Mouse (Mus musculus): ENCODE results near the gene Abtb2. TPM values are rescaled to one million over a fixed set of nuclear protein-coding genes. Genes with fewer than 3 reads are reported as not detected.

Abtb2 gene
- polyA plus RNA-seq, 1 experiment from 2014 or later, result 6.0 TPM

DNA sequence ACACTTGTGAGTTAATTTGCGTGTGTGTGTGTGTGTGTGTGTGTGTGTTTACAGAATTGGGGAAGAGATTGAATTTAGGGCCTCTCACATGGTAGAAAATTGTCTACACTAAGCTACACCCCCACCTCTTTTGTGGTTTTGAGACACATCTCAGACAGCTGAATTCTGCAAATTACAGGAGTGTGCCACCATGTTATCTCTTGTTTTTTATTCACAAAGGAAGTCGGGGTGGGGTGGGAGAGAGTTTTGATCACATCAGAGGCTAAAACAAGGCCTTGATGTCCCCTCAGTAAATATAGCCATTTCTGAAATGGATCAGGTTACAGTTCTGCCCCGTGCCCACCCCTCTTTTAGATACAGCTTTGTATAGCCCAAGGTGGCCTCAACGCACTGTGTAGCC, 86.0 kb downstream of the Abtb2 start:
- ChIA-PET POLR2A (no interaction called here), CTCF (interaction anchor here (1.2 to 1.4 kb wide), 3 partner anchors 9 to 28 kb away, joined by 3 to 6 read pairs (median 3); no protein-coding TSS in a partner anchor)
- ATAC-seq (no peak), DNase-seq (ENCODE audit: low read depth, low spot score) (no peak)
- no peak for TF ChIP-seq CTCF (IDR thresholded peaks at IDR 0.05)
- H3K27me3 ChIP-seq, result no peaks in the 10 kb centered on the region
- in situ Hi-C loops (cut with MboI; ENCODE audit: low pct_unique_long_range_greater_than_20kb), result no loop called here

DNA sequence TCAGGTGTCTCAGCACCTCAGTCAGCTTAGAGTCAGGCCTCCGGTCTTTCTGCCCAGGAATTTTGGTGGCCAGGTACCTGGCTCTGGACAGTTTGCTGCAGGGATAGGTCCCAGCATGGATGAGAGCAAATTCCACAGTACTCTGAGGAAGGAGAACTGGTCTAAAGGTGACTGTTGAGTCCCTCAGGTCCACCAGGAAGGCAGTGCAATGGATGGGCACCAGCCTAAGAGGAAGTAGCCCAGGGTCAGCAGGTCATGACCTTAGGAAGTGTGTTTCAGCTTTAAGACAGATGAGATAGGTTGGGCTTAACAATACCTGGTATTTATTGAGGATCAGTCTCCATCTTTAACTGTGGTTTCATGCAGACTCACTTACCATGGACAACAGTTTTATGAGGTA, 88.9 kb downstream of the Abtb2 start:
- DNase-seq (ENCODE audit: low read depth, low spot score) (no peak), ATAC-seq (no peak)
- no peaks in the 10 kb centered on the region for H3K27me3 ChIP-seq
- in situ Hi-C loops (cut with MboI; ENCODE audit: low pct_unique_long_range_greater_than_20kb), result no loop called here
- TF ChIP-seq CTCF (IDR thresholded peaks at IDR 0.05), result no peak
- ChIA-PET POLR2A (no interaction called here), CTCF (no interaction called here)

DNA sequence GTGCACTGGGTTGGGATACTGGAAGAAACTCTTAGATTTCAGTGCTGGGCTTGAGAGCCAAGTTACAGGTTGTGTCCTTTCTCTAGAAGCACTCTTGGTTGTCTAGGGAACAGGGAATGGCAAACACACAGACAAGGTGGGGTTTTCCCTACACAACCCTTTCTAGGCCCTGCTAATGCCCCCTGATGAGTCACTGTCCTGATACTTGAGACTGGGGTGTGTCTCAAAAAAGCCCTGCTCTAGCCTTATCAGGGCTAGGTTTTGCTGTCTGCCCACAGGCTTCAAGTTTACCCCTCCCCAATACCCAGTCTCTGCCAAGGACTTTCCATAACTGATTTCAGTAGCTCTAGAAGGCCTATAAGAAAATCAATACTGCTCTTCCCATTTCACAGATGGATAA, 89.9 kb downstream of the Abtb2 start:
- CTCF ChIA-PET, result no interaction called here
- DNase-seq (ENCODE audit: low read depth, low spot score) (no peak), ATAC-seq (peak; percentile 54)
- TF ChIP-seq CTCF (IDR thresholded peaks at IDR 0.05), result no peak
- POLR2A ChIA-PET, result no interaction called here
- in situ Hi-C loops (cut with MboI; ENCODE audit: low pct_unique_long_range_greater_than_20kb), result no loop called here
- no peaks in the 10 kb centered on the region for H3K27me3 ChIP-seq

DNA sequence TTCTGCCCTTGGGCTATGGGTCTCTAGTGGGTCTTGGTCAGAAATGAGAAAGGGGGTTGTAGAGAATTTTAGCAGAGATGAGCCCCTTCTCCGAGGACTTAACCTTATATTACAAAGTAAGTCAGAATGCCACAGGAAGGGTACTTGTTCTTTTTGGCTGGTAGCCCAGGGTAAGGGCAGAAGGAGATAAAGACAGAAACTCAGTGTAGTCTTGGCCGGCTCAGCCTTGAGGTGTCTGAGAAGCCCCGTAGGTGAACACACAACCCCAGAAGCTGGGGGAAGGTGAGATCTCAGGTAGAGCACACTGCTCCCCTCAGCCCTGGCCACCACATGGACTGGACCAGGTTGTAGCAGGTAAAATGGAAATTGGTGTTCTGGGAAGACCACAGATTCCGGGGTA, 93.1 kb downstream of the Abtb2 start:
- no peak for TF ChIP-seq CTCF (IDR thresholded peaks at IDR 0.05)
- no peak for DNase-seq (ENCODE audit: low read depth, low spot score)
- ChIA-PET POLR2A (no interaction called here), CTCF (interaction anchor here (1.3 kb wide), 1 partner anchor 10 kb away, joined by 4 read pairs; no protein-coding TSS in a partner anchor)
- in situ Hi-C loops (cut with MboI; ENCODE audit: low pct_unique_long_range_greater_than_20kb), result no loop called here
- ATAC-seq, result no peak
- no peaks in the 10 kb centered on the region for H3K27me3 ChIP-seq

GRCm38 (mm10) chr2:103659648-103660556, 93.8 kb downstream of the Abtb2 start:
- CTCF ChIA-PET, result interaction anchor here (1.3 kb wide), 1 partner anchor 14 kb away, joined by 5 read pairs; no protein-coding TSS in a partner anchor
- TF ChIP-seq CTCF (IDR thresholded peaks at IDR 0.05), result no peak
- DNase-seq (ENCODE audit: low read depth, low spot score) (no peak), ATAC-seq (no peak)
- H3K27me3 ChIP-seq, result no peaks in the 10 kb centered on the region
- POLR2A ChIA-PET, result no interaction called here
- in situ Hi-C loops (cut with MboI; ENCODE audit: low pct_unique_long_range_greater_than_20kb), result loop anchor here (5.0 kb wide), 1 partner anchor 93 kb away; the partner anchor contains the start of gene Abtb2

DNA sequence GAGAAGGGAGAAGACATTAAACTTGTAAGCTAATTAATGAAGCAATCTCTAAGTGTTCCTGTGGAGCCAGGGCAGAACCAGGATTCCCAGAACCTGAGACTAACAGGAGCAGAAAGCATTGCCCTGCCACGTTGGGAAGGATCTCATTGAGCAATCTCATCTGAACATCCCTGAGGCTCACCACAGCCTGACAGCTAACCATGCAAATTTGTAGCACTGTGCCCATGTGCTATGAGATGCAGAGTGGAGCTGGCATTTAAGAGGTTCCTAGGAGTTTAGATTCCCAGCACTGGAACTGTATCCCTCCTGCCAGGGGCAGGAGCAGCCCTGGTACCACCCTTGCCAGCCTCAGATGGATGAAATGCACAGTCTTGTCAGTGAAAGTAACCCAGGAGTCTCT, 95.6 kb downstream of the Abtb2 start:
- ChIA-PET POLR2A (interaction anchor here (0.9 kb wide), 1 partner anchor 29 kb away, joined by 3 read pairs; no protein-coding TSS in a partner anchor), CTCF (interaction anchor here (1.1 to 1.4 kb wide), 5 partner anchors 8 to 28 kb away, joined by 3 to 5 read pairs (median 3); no protein-coding TSS in a partner anchor)
- peak; percentile 65 for ATAC-seq
- no peak for TF ChIP-seq CTCF (IDR thresholded peaks at IDR 0.05)
- DNase-seq (ENCODE audit: low read depth, low spot score), result no peak
- H3K27me3 ChIP-seq, result no peaks in the 10 kb centered on the region
- in situ Hi-C loops (cut with MboI; ENCODE audit: low pct_unique_long_range_greater_than_20kb), result loop anchor here (5.0 kb wide), 1 partner anchor 94 kb away; the partner anchor contains the start of gene Abtb2

DNA sequence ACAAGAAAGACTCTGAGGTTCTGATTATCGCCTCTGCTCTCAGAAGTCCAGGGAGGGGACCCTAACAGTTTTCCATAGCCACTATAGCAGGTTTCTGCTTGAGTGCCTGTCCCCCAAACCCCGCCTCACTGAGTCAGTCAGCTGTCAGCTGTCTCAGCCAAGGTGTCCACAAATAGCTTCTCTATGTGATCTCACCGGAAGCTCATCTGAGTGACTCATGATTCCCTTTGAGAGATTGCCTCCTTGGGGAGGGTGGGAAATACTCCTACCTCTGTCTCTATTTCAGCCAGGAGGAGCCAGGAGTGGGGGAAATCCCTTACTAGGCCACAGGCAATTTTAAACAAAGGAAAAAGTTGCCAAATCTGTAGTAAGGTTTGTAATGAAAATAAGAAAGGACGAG, 96.0 kb downstream of the Abtb2 start:
- DNase-seq (ENCODE audit: low read depth, low spot score) (peak; percentile 93), ATAC-seq (peak; percentile 91)
- in situ Hi-C loops (cut with MboI; ENCODE audit: low pct_unique_long_range_greater_than_20kb), result loop anchor here (5.0 kb wide), 1 partner anchor 95 kb away; the partner anchor contains the start of gene Abtb2
- ChIA-PET CTCF (interaction anchor here (1.1 to 1.4 kb wide), 5 partner anchors 8 to 28 kb away, joined by 3 to 5 read pairs (median 3); no protein-coding TSS in a partner anchor), POLR2A (interaction anchor here (0.9 kb wide), 1 partner anchor 30 kb away, joined by 3 read pairs; no protein-coding TSS in a partner anchor)
- TF ChIP-seq CTCF (IDR thresholded peaks at IDR 0.05), result no peak
- H3K27me3 ChIP-seq, result no peaks in the 10 kb centered on the region

DNA sequence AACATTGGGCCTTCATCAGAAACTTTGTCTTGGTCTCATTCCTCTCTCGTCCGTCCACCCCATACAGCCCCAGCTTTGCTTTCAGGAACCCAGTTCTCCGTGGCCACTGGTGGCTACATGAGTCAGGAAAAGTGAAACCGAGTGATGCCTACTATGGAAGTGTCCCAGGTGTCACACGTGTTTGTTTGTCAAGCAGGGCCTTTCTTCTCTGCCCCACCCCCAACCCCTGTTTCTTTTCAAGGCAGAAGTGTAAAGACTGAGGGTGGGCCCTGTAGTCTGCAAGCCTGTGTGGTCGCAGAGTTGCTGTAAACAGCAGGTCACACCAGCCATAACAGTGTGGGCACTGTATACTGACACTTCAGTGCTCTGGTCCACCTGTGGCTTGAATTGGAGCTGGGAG, 98.2 kb downstream of the Abtb2 start:
- TF ChIP-seq CTCF (IDR thresholded peaks at IDR 0.05), result no peak
- DNase-seq (ENCODE audit: low read depth, low spot score) (no peak), ATAC-seq (no peak)
- no peaks in the 10 kb centered on the region for H3K27me3 ChIP-seq
- in situ Hi-C loops (cut with MboI; ENCODE audit: low pct_unique_long_range_greater_than_20kb), result loop anchor here (5.0 kb wide), 1 partner anchor 97 kb away; the partner anchor contains the start of gene Abtb2
- CTCF ChIA-PET, result no interaction called here
- POLR2A ChIA-PET, result no interaction called here

- DNase-seq (ENCODE audit: low read depth, low spot score), result peak; percentile 86
Observed at GRCm38 (mm10) chr2:103667962-103668815, 102.1 kb downstream of the Abtb2 start.

GRCm38 (mm10) chr2:103668939-103669338, 102.8 kb downstream of the Abtb2 start:
- no peak for ATAC-seq
- TF ChIP-seq CTCF (IDR thresholded peaks at IDR 0.05), result no peak
- DNase-seq (ENCODE audit: low read depth, low spot score), result no peak
- H3K27me3 ChIP-seq, result no peaks in the 10 kb centered on the region
- in situ Hi-C loops (cut with MboI; ENCODE audit: low pct_unique_long_range_greater_than_20kb), result no loop called here
- POLR2A ChIA-PET, result interaction anchor here (0.7 to 1.1 kb wide), 2 partner anchors 12 to 103 kb away, joined by 3 read pairs; partner anchors contain the start of gene Abtb2
- CTCF ChIA-PET, result interaction anchor here (1.0 to 1.9 kb wide), 4 partner anchors 7 to 103 kb away, joined by 3 to 5 read pairs (median 4); partner anchors contain the start of gene Abtb2

More at GRCm38 (mm10) chr2:103667962-103668815, 102.1 kb downstream of the Abtb2 start:
- no peaks in the 10 kb centered on the region for H3K27me3 ChIP-seq
- in situ Hi-C loops (cut with MboI; ENCODE audit: low pct_unique_long_range_greater_than_20kb), result no loop called here
- peak; percentile 37 for ATAC-seq
- TF ChIP-seq CTCF (IDR thresholded peaks at IDR 0.05), result no peak
- ChIA-PET POLR2A (interaction anchor here (0.7 to 1.1 kb wide), 2 partner anchors 13 to 102 kb away, joined by 3 read pairs; partner anchors contain the start of gene Abtb2), CTCF (interaction anchor here (1.0 to 1.4 kb wide), 4 partner anchors 10 to 102 kb away, joined by 3 to 5 read pairs (median 4); partner anchors contain the start of gene Abtb2)
